Mouse (Mus musculus): ENCODE data around the gene Mfsd12. TPM values are rescaled to one million over a fixed set of nuclear protein-coding genes. Genes with fewer than 3 reads are reported as not detected.

The Mfsd12 gene
- polyA plus RNA-seq, 1 experiment from 2014 or later = 11.7 TPM

DNA sequence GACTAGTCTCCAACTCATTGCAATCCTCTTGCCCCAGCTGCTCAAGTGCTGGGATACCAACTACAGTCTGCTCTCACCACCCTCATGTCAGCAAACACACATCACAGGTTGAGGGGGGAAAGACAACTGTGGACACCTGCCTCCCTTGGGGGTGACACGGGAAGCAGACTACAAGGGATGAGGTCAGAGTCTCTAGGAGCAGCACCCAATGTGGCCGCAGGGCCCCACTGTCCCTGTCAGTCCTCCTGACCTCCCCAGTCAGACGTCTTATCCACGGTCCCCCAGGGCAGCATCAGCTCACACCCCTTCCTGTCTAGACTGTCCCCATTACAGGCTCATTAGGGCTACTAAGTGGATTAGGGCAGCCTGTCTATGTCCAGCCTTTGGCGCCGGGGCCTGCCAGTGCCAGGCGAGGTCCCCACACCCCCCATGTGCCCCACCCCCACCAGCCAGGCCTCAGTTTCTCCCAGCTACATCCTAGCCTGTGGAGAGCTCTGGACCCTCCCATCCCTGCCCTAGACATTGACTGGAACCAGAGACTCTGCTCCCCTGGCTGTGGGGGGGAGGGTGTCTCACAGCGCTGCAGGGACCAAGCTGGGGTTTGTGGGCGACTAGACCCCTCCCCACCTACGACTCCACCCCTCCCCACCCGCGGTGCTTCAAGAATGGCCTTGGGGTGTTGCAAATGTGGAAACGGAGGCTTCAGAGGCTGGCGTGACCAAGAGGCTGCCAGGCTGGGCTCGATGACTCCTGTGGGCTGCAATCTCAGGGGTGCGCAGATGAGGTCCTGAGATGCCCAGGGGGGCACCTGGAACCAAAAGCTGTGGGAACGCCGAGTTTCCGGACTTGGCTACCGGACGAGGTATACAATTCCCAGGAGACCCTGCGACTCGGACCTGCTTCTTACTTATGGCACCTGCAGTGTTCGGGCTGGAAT lies 49.5 kb downstream of the Mfsd12 start:
- Histone ChIP-seq H3K9me3 (replicated peaks) (no peaks in the 10 kb centered on the region), H3K27ac (peak overlapping the region; percentile 98), H3K4me1 (replicated peaks) (peaks cover 88% of the 10 kb centered on the region), H3K4me2 (peak overlapping the region; percentile 51), H3K27me3 (no peaks in the 10 kb centered on the region), H3K9ac (peak overlapping the region; percentile 5; the same call in 1 of the 2 replicates), H3K36me3 (peaks cover 22% of the 10 kb centered on the region), H3K4me3 (peak overlapping the region; percentile 31)
- no peak for ATAC-seq (replicated peaks; ENCODE audit: insufficient number of reproducible peaks, insufficient read depth, low FRiP score, low read depth)
- 32% methylated on average over 24 of the region's 24 CpGs for WGBS

DNA sequence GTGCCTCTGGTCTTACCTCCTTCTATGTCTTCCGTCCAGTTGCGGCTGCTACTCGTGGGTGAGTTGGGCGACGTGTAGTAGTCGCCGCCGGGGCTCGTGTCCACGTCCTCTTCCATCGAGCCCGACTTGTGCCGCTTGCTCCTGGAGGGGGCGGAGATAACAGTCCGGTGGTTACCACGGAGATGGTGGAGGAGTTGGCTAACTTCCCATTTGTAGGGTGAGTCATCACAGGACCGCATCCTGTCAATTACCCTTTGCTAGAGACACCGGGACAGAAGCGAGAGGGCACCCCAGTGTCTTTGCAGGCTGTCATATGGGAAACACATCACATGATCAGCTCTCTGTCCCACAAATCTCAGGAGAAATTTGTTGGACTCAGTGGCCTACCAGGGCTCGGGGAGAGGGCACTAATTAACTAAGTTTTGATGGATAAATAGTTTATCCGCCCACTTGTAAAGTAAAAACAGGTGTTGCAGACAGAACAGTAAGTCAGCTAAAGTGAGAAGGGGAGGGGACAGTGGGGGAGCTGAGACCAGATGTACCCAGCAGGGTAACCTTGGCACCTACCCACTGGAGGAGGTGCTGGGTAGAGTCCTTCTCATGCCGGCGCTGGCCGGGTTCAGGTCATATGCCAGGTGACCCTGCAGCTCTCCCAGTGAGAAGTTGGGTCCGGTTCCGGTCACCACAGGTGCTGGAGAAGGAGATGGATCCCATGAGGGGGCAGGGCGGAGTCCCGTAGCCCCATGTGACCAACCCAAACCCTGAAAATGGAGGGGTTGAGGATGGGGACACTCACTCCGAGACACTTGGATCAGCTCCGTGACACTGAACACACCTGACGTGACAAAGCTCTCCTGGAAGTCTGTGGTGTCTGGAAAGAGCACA lies 50.5 kb downstream of the Mfsd12 start:
- 20% methylated on average over 31 of the region's 31 CpGs for WGBS
- 0 out of 2 replicates have a peak, but pooled peaks have one; percentile 15 for ATAC-seq (replicated peaks; ENCODE audit: insufficient number of reproducible peaks, insufficient read depth, low FRiP score, low read depth)

DNA sequence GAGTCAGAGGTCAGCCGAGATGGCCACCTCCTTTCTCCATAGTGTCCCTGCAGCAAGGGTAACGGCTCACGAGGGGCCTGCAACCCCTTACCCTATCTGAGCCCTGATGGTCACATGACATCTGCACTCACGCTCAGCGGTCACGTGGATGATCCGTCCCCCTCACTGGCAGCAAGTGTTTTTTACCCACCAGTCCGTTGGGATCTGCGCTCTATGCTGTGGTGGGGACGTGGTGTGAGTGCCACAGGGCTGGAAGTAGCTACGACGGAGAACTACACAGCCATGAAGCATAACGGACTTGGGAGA lies 51.1 kb downstream of the Mfsd12 start:
- Histone ChIP-seq H3K27me3 (no peaks in the 10 kb centered on the region), H3K27ac (peak overlapping the region; percentile 98), H3K4me1 (replicated peaks) (peaks cover 88% of the 10 kb centered on the region), H3K4me2 (peak overlapping the region; percentile 51; the same call in 1 of the 2 replicates), H3K4me3 (no peak overlapping the region), H3K9ac (no peak overlapping the region), H3K9me3 (replicated peaks) (no peaks in the 10 kb centered on the region), H3K36me3 (peaks cover 21% of the 10 kb centered on the region)
- WGBS = 49% methylated on average over 13 of the region's 13 CpGs
- ATAC-seq (replicated peaks; ENCODE audit: insufficient number of reproducible peaks, insufficient read depth, low FRiP score, low read depth) = no peak

More for the DNA sequence above, 50.5 kb downstream of the Mfsd12 start:
- Histone ChIP-seq H3K27me3 (no peaks in the 10 kb centered on the region), H3K9me3 (replicated peaks) (no peaks in the 10 kb centered on the region), H3K4me1 (replicated peaks) (peaks cover 88% of the 10 kb centered on the region), H3K4me3 (peak overlapping the region; percentile 31), H3K4me2 (peak overlapping the region; percentile 51), H3K36me3 (peaks cover 22% of the 10 kb centered on the region), H3K9ac (peak overlapping the region; percentile 5; the same call in 1 of the 2 replicates), H3K27ac (peak overlapping the region; percentile 98)

DNA sequence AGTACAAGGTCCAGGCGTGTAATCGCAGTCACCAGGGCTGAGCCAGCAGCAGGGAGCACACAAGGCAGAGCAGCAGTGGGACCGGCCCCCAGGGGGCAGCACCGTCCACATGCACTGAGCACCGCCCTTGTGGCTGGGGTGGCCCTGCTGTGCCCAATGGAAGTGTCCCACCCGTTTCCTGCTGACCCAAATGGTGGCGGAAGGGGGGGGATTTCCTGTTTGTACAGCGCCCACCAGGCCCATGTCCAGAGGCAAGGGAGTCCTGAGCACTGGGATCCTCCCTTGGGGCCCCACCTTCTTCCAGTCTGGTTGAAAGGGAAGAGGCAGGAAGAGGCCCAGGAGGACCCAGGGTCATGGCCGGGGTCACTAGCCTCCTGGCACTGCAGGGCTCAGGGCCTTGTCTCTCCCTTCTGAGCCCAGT lies 51.6 kb downstream of the Mfsd12 start:
- peak; percentile 40 for ATAC-seq (replicated peaks; ENCODE audit: insufficient number of reproducible peaks, insufficient read depth, low FRiP score, low read depth)
- H3K9ac ChIP-seq = no peak overlapping the region

DNA sequence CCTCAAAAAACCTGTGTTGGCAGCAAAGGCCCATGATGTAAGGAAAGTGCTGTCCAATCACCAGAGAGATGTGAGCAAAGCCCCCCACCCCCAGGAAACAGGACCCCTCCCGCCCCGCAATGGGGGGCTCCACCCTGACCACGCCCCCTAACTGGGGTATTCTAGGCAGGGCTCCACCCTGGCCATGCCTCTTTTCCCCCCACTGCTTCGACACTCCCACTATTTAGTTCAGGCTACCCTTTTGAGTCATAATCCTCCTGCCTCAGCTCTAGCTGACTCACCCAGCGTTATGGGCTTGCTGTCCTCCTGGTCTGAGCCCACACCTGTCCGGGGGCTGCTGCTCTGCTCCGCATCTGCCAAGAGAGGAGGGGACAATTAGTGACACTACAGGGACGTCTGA lies 52.0 kb downstream of the Mfsd12 start:
- Histone ChIP-seq H3K4me2 (peak overlapping the region; percentile 32; the same call in 1 of the 2 replicates), H3K4me1 (replicated peaks) (peaks cover 95% of the 10 kb centered on the region), H3K4me3 (peak overlapping the region; percentile 4), H3K36me3 (peaks cover 13% of the 10 kb centered on the region), H3K27me3 (no peaks in the 10 kb centered on the region), H3K9ac (no peak overlapping the region), H3K27ac (peak overlapping the region; percentile 98), H3K9me3 (replicated peaks) (no peaks in the 10 kb centered on the region)
- no peak for ATAC-seq (replicated peaks; ENCODE audit: insufficient number of reproducible peaks, insufficient read depth, low FRiP score, low read depth)
- 34% methylated on average over 8 of the region's 8 CpGs for WGBS

More for the DNA sequence above, 51.6 kb downstream of the Mfsd12 start:
- Histone ChIP-seq H3K9me3 (replicated peaks) (no peaks in the 10 kb centered on the region), H3K27me3 (no peaks in the 10 kb centered on the region), H3K4me1 (replicated peaks) (peaks cover 91% of the 10 kb centered on the region), H3K4me3 (no peak overlapping the region), H3K27ac (peak overlapping the region; percentile 98), H3K4me2 (0 out of 2 replicates have a peak overlapping the region, but pooled peaks have one; percentile 32), H3K36me3 (peaks cover 16% of the 10 kb centered on the region)
- 31% methylated on average over 9 of the region's 9 CpGs for WGBS

DNA sequence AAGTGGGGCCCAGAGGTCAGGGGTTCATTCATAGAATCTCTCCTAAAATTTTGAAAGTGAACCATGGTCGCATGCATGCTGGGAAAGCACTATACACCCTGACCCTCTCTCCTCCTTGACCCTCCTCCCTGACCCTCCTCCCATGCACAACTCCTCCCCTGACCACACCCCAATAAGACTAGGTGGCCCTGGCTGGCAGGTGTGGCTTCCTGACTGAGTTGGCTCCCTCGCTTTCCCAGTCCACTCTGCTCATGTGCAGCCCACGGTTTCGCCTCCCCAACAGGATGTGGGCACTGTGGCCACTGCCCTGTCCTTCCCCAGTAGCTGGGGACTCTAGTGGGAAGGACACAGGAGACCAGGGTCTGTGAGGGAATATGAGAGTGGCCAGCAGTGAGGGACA lies 53.1 kb downstream of the Mfsd12 start:
- H3K27ac ChIP-seq = peak overlapping the region; percentile 98
- no peak overlapping the region for H3K9ac ChIP-seq
- H3K4me2 ChIP-seq = peak overlapping the region; percentile 49
- peaks cover 99% of the 10 kb centered on the region for H3K4me1 ChIP-seq (replicated peaks)
- no peak for ATAC-seq (replicated peaks; ENCODE audit: insufficient number of reproducible peaks, insufficient read depth, low FRiP score, low read depth)
- peaks cover 8% of the 10 kb centered on the region for H3K36me3 ChIP-seq
- no peak overlapping the region for H3K4me3 ChIP-seq
- 62% methylated on average over 4 of the region's 4 CpGs for WGBS
- no peaks in the 10 kb centered on the region for H3K9me3 ChIP-seq (replicated peaks)
- no peaks in the 10 kb centered on the region for H3K27me3 ChIP-seq

DNA sequence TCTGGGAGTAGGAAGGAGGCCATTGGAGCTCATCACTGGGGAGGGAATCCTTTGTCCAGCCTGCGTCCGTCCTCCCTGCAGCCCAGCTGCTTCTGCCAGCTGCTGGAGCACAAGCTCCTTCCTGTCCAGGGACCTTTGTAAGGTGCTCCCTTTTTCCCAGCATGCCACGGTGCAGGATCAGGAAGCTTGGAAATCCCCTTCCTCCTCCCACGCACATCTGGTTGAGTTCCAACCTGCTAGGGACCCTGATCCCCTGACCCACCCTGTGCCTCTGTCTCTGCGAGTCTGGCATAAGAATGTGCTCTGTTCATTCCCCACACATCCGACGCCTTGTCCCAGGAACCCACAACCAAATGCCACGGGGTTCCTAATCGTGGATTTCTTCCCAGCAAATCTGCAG lies 53.7 kb downstream of the Mfsd12 start:
- Histone ChIP-seq H3K36me3 (peaks cover 2% of the 10 kb centered on the region), H3K4me3 (no peak overlapping the region), H3K27ac (peak overlapping the region; percentile 98), H3K27me3 (no peaks in the 10 kb centered on the region), H3K4me2 (peak overlapping the region; percentile 49), H3K9ac (no peak overlapping the region; the same call in 1 of the 2 replicates), H3K4me1 (replicated peaks) (peaks cover 100% of the 10 kb centered on the region), H3K9me3 (replicated peaks) (no peaks in the 10 kb centered on the region)
- ATAC-seq (replicated peaks; ENCODE audit: insufficient number of reproducible peaks, insufficient read depth, low FRiP score, low read depth) = no peak
- 63% methylated on average over 9 of the region's 9 CpGs for WGBS

DNA sequence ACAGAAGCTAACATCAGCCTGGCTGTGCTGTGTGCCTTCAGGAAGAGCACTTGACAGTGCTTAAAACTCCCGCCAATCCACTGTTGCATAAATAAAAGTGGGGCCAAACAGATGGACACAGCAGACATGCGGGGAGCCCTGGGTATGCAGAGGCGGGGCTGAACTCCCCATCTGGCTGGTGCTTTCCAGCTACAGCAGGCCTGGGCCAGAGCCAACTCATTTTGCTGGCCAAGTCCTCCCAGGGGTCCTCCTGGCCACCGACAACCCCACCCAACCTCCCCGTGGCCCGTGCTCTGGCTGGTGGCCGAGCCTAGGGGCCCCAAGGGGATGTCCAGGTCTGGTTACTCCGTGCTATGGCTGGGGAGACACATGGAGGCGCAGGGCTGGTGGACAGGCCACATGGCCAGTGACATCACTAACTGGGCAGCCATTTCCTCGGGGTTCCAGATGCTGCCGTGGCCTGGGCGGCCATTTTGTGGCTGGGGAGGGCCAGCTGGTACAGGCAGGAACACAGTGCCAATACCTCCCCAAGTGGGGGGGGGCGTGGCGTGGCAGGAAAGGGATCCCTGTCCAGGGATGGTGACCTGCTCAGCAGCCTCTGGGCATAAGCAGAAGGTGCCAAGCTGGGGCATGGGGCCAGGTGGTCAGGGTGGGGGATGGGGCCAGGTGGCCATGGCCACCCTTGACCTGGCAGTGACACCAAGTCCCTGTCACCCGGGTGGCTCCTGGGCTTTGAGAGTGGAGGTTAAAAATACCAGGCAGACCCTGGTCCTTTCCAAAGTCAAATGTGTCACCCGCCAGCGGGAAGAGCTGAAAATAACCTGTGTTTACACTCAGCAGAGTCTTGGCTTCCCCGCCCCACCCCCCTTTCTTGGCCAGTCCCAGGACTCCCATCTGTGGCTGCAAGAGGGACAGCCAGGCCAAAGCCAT lies 54.4 kb downstream of the Mfsd12 start:
- ATAC-seq (replicated peaks; ENCODE audit: insufficient number of reproducible peaks, insufficient read depth, low FRiP score, low read depth) = peak; percentile 47
- H3K27ac ChIP-seq = peak overlapping the region; percentile 98
- H3K9ac ChIP-seq = peak overlapping the region; percentile 37
- no peaks in the 10 kb centered on the region; the same call in 1 of the 2 replicates for H3K36me3 ChIP-seq
- no peak overlapping the region for H3K4me3 ChIP-seq
- H3K27me3 ChIP-seq = no peaks in the 10 kb centered on the region
- whole genome bisulfite sequencing = 29% methylated on average over 18 of the region's 18 CpGs
- H3K4me2 ChIP-seq = peak overlapping the region; percentile 49
- peaks cover 100% of the 10 kb centered on the region for H3K4me1 ChIP-seq (replicated peaks)
- no peaks in the 10 kb centered on the region for H3K9me3 ChIP-seq (replicated peaks)

DNA sequence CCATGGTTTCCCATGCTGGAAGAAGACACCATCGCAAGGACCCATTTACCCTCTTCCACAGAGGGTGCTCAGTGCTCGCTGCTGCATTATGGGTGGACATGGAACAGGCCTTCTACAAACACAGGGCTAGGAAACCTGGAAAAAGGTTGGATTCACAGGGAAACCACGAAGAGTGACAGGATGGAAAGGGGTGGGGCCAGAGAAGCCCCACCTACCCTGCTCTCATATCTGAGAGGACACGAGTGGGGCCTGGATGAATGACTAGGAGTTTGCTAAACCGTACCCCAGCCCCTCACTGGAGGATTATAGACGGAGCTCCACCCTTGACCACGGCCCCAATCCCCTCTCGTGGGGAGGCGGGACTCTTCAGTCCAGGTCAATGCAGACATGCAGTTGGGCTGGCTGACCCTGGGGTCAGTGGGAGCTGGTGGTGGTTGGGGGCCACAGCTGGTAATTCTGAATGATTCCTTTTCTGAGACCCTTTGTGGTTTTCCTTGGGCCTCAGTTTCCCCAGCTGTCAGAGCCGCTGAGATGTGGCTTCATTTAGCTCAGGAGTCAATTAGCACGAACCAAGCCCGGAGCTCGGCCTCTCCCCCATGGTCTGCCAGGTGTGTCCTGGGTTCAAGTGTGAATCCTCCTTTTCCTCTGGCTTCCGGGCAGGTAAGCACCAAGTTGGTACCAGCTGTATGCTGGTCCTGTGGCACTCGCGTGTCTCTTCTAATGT lies 55.5 kb downstream of the Mfsd12 start:
- Histone ChIP-seq H3K4me2 (peak overlapping the region; percentile 49), H3K36me3 (no peaks in the 10 kb centered on the region), H3K4me1 (replicated peaks) (peaks cover 100% of the 10 kb centered on the region), H3K27ac (peak overlapping the region; percentile 98), H3K27me3 (no peaks in the 10 kb centered on the region), H3K9me3 (replicated peaks) (no peaks in the 10 kb centered on the region), H3K4me3 (no peak overlapping the region), H3K9ac (peak overlapping the region; percentile 37; the same call in 1 of the 2 replicates)
- 65% methylated on average over 16 of the region's 16 CpGs for WGBS
- ATAC-seq (replicated peaks; ENCODE audit: insufficient number of reproducible peaks, insufficient read depth, low FRiP score, low read depth) = no peak
